Mouse (Mus musculus) monocyte, adult 2 months (primary cell): Measurements from ENCODE around the gene Rps3.

Experiments
- DNase-seq, 2 experiments: peaks; one replicate each; pipeline ENCODE4 v3.0.0; 2022; ENCODE audit warnings: low spot score in 2 of 2, low read depth in 1 of 2

Rps3 gene

DNA sequence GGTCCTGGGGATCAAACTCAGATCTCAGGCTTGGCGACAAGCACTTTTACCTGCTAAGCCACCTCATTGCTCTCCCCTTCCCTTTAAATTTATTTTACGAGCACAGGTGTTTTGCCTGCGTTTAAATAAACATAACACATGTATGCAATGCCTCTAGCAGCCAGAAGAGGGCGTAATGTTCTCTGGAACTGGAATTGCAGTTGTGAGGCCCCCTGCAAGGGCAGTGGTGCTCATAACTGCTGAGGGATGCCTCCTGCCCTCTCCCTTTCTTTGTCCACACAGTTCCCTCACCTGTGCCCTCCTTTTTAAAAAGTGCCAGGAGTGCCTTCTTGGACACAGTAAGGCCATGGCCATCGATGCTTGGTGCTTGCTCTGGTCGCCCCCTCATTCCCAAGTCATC is 39.5 kb downstream of the Rps3 start:
- no peak for DNase-seq

DNA sequence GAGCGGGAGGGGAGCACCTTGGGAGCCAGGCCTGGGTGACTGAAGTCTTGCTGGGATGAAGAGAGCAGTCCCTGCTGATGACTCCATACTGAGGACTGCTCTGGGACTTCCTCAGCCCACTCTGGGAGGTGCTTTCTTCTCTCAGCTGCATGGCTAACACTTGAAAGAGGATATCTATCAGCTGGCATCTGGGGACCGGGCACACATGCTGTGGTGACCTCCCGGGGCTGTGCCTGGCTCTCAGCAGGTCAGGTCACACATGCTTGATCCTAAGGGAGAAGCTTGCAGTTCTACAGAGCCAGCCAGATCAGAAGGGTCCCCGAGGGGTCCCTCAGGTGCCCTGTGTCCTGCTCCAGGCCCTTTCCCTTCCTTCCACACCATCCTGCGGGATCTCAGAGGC is 40.4 kb downstream of the Rps3 start:
- DNase-seq, result no peak

DNA sequence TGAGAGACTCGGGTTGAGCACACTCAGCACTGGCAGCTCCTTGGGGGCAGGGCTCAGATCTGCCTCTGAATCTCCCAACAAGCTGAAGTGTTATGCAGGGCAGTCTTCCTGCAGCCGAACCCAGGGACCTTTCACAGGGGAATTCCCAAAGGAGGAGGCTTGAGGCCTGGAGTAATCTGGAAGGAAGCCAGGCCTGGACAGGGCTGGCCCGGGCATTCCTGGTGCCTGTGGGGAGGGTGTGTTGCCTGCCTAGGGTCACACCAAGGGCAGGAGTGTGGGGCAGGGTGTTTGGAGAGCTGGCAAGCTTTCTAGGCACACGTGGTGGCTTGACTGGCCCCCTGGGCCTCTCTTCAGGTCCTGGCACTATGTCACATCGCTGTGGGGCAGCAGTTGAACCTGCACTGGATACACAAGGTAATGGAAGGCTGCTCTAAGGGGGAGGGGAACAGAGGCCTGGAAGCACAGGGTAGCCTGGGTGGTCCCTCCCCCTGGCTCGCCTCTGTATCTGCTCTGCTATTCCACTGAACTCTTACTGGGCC is 41.9 kb downstream of the Rps3 start:
- no peak for DNase-seq

DNA sequence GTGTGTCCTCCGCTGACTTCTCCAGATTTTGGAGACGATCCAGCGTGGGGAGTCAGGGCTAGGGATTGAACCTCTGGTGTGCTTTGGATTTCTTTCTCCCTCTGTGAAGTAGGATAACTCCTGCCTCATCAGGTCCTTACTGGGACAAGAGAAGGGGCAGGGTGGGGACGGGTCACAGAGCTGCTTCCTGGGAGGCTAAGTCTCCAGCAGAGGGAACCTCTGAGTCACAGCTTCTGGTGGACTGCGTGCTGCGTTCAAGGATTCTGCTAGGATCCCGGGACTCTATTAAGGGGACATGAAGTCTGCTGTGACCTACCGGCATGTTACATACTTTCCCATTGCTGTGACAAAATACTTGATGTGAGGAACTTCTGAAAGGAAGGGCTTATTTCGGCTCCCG is 44.7 kb downstream of the Rps3 start:
- no peak for DNase-seq

DNA sequence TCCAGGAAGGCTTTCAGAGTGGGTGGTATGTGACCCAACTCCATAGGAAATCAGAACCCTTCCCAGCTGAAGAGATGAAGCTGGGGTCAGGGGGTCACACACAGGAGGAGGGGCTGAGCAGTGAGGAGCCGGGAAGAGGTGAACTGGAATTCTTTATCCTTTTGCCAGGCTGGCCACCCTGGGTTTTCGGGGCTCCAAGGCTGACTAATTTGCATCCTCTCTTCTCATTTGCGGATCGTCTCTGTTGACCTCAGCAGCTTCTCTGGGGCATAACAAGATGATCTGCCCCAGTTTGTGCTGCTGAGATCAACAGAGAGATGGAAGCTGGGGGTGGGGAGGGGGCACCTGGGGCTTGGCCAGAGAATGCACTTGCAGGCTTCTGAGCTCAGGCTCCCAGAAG is 47.0 kb downstream of the Rps3 start:
- DNase-seq, result no peak

DNA sequence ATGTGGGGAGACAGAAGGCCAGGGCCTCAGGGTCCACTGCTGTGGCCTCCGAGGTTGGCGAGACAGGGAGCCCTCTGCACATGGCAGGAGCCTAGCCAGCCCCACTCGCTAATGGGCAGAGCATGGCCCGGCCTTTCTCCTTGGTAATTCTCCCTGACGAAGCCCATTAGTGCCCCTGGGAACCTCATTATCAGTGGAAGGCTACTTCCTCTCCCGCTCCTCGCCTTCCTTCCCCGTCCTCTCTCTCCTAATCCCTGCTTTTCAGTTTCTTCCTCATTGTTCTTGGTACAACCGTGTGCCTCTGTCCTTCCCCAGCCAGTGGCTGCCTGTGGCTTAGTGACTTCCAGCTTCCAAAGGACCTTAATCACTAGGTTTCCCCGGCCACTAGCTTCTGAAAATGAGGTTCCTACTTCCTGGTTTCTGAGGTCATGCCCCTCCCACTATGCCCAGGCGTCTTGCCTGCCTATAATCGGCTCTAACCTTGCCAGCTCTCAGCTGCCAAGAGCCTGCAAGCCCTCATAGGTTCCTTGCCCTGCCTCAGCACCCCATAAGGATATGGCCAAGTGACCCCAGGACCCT is 48.8 kb downstream of the Rps3 start:
- peak in 1 of 2 experiments; percentile 18 for DNase-seq

DNA sequence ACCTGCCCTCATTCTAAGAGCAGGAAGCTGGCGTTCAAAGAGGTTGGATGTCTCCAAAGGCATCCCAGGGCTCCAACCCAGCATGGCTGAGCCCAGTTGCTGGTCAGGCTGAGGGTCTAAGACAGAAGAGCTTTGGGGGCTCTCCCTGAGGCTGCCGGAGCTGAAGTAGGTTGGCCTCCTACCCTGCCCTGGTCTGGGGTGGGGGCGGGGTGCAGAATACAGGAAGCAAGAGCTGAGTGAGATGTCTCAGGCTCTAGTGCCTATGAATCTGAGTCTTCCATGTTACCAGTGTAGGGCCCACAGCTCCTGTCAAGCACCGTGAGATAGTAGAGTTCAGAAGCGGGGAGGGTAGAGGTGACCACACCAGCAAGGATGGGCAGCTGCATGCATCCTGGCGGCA is 50.7 kb downstream of the Rps3 start:
- no peak for DNase-seq

DNA sequence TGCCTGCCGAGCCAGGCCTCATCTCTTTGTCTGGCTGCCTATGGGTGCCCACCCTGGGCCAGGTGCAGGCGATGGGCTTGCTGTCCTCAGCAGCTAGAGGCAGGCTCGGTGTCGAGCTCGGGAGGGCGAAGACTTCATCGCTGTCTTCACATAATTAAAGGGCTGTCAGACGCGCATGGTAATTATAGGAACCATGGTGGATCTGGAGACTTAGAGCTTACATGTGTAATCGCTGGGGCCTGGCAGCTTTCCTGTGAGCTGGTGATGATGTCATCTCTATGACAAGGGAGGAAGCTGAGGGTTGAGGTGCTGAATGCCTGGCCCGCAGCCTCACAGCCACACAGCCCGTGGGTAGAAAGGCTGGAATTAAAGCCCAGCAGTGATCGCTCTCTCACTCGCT is 51.3 kb downstream of the Rps3 start:
- no peak for DNase-seq

DNA sequence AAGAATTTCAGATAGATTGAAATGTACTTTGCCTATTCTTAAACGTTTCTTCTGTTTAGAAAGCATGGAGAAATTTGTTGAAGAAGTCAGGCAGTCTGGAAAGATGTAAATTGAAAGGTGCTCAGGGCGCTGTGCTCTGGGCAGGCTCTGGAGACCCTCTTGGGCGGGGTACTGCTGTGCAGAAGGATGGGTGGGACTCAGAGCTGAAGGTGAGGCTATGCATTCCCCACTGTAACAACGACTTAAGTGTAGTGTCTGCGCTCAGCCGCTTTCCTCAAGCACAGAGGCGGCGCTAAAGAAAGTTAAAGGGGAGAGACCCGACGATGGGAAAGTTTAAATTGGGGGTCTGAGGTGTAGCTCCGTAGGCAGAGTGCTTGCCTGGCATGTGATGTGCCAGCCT is 53.3 kb downstream of the Rps3 start:
- no peak for DNase-seq

DNA sequence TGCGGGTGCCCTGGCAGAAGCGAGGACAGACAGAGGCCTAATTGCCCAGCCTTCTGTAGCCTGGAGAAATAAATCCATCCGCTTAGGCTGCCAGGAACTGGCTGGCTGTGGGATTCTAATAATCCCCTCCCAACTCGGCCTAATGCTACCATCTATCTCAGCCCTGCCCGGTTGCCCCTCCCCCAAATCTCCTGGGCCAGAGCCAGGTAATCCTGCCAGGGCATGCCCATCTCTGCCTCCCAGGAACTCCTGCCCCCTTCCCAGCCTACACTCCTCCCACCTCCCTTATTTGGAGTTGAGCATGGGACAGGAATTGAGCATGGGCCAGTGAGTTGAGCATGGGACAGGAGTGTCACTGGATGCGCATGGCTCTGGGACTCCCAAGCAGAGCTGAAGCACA is 53.8 kb downstream of the Rps3 start:
- no peak for DNase-seq

DNA sequence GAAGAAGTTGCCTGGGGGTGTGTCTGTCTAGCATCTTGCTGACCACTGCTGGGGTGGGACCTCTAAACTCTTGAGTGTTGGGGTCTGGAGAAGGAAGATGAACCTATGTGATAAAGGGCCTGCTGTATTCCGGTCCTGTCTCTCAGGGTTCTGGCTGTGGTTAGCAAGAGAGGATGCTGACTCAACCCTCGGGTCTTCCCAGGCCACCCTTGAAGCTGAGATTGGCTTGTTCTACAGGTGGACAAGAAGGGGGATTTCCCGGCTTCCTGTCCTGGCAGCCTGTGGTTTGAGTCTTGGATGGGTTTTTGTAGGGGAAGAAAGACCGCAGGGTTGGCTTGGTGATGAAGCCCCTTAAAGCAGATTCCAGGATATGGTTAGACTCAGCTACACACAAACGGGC is 54.7 kb downstream of the Rps3 start:
- no peak for DNase-seq

DNA sequence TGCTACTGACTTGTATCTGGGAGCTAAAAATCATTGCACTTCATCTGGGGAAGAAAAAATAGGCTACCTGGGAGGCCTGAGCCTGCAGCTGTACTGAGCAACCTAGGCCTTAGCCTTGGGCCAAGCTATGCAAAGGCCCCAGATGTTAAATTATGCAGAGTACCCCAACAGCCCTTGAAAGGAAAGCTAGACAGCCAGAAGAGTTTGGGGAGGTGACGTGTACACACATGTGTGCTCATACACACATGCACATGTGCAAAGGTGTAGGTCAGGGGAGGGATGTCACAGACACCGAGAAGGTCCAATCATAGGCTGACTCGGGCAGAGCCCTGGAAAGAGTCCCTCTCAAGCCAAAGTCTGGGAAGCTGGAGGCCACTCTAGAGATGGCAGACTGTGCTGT is 55.6 kb downstream of the Rps3 start:
- no peak for DNase-seq
